Mouse (Mus musculus): ENCODE measurements around the gene Kcnh6.
"Not testable (repeated sequence)": the region's sequence is repeated elsewhere in the genome, so short reads cannot be mapped to it uniquely, and the experiment has no call there.

Kcnh6 gene

DNA sequence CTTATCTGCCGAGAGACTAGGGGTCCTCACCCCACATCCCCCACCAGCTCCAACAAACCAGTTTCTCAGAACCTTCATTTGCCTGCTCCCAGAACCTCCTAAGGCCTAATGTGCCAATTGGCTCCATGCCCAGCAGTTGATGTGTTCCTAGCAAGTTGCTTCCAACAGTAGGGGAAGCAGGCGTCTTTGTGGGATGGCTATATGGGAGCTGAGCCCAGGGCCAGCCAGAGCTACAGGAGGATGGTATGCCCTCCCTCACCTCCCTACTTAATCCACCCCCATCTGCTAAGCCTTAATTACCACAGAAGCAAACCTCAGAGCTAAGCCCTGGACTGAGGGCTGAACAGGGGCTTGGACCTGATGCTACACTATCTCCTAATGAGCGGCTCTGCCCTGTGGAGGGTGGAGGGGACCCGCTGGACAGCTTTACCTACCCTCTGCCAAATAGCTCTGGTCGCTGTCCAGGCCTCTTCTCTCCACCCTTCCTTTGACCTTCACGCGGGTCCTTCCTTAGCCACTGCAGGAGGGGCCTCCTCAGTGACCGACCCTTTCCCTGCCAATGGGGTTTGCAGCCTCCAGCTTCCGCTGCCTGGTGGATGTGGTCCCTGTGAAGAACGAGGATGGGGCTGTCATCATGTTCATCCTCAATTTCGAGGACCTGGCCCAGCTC is 5.8 kb downstream of the Kcnh6 start:
- peak; percentile 47 for DNase-seq (ENCODE audit: low read depth, low spot score)

DNA sequence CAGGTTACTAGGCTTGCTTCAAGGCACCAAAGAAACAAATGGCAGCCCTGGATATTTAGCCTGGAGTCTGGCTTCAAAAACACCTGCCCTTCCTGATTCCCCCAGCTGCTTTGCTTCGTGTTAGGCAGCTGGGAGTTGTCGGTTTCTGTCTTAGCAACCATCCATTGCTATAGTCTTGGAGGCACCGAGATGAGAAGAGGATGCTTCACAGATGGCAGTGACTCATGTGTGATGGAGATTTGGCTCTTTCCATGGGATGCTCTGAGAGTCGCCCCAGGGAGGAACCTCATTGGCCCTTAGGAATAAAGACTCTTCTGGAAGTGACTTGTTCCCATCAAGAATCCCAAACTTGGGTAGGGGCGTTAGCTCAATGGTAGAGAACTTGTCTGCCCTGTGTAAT is 8.5 kb downstream of the Kcnh6 start:
- DNase-seq (ENCODE audit: low read depth, low spot score) = no peak

DNA sequence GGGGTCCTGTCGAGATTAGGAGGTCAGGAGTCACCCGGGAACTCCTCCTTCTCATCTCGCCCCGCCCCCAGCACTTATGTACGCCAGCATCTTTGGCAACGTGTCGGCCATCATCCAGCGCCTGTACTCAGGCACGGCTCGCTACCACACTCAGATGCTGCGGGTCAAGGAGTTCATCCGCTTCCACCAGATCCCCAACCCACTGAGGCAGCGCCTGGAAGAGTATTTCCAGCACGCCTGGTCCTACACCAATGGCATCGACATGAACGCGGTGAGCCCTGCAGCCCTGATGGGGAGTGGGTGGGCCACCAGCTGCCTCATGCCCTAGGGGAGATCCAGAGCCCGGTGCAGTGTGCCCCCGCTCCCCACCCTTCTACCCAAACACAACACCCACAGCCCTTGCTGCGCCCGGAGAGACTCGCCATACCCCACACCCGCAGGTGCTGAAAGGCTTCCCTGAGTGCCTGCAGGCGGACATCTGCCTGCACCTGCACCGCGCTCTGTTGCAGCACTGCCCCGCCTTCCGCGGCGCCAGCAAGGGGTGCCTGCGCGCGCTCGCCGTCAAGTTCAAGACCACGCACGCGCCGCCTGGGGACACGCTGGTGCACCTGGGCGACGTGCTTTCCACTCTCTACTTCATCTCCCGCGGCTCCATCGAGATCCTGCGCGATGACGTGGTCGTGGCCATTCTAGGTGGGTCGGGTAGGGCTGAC is 12.3 kb downstream of the Kcnh6 start:
- no peak for DNase-seq (ENCODE audit: low read depth, low spot score)

DNA sequence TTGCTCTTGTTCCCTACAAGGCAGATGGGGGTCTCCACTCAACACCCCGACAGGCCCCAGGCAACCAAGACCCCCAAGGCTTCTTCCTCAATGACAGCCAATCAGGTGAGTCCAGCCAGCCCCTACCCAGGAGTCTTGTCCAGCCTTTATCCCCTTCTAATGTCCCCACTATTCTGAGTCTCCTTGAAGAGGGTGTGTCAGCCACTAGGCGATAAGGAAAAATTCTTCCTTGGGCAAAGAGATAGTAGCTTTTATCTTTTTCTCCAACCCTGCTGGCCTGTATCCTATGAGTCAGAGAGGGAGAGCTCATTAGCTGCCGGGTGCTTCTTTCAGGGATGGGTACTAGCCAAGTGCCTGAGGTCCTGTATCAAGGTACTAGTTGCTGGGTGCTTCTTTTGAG is 17.9 kb downstream of the Kcnh6 start:
- DNase-seq (ENCODE audit: low read depth, low spot score) = no peak

DNA sequence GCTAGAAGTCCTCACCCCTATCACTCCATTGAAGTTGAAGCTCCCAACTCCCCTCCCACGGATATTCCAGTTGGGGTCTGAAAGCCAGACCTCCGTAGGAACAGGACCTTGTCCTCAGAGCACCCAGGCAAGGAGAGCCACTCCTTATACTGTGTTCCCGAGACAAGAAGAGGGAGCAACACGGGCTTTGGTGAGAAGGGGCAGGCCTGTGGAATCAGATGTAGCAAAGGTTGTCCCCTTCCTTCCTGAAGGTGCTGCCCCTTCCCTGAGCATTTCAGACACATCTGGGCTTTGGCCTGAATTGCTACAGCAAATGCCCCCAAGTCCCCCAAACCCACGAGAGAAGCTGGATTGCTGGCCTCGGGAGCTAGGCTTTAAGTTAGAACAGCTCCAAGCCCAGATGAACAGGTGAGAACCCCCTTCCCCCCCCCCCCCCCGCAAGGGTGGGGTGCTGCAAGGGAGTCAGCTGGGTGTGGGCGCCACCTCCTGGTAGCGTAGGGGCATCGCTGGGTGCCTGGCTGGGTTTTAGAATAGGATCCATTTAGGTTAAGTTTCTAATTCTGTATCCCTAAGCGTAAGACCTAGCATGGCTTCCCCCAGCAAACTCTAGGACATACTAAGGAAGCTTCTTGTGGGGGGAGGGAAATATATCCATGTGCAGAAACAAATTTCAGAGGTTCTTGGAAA is 18.7 kb downstream of the Kcnh6 start:
- peak; percentile 67 for DNase-seq (ENCODE audit: low read depth, low spot score)

DNA sequence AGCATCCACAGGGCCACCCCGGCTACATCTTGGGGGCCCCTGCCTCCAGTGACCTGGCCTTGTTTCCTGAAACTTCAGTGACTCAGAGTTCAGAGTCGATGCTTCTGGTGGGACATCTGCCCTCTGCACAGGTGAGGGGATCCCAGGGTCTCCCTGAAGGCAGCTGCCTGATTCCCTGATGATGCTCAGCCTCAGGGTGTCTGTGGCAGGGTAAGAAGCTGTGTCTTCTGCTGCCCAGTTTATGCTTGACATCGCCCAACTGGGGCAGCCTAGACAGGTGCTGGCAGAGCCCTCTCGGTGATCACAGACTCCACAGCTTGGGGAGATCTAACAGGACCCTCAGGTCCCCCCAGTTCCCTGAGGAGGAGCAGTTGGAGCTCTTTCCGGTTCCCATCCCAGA is 19.7 kb downstream of the Kcnh6 start:
- no peak for DNase-seq (ENCODE audit: low read depth, low spot score)

DNA sequence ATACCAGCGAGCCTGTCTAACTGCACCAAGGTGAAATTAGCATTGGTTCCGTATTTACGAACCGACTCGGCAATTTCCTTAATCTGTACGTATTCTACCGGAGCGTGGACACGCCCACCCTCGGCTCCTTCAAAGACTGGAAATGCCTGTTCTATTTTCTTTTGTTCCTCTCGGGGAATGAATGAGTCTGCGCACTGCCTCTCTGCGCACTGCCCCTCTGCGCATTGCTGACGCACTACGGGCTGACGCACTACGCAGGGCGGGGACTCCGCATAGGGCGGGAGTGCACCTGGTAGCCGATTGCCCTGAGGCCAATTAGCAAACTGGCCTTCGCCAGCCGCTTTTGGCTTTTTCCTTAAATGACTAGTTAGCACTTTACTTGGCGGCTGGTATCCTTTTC is 24.1 kb downstream of the Kcnh6 start:
- not testable (repeated sequence) for DNase-seq (ENCODE audit: low read depth, low spot score)

DNA sequence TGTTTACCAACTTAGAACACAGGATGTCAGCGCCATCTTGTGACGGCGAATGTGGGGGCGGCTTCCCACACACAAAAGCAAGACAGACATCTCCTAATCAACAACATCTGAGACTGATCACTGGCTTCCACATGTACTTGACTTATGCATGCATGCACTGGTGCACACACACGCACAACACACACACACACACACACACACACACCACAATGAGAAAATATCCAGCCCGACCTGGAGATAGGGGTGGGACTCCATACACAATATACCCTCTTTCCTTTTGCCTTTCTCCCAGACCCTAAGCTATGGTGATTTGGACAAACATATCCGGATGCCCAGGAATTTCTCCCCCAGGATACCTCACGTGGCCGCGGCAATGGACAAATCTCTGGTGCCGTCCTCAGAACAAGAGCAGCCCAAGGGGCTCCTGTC is 25.6 kb downstream of the Kcnh6 start:
- no peak for DNase-seq (ENCODE audit: low read depth, low spot score)

DNA sequence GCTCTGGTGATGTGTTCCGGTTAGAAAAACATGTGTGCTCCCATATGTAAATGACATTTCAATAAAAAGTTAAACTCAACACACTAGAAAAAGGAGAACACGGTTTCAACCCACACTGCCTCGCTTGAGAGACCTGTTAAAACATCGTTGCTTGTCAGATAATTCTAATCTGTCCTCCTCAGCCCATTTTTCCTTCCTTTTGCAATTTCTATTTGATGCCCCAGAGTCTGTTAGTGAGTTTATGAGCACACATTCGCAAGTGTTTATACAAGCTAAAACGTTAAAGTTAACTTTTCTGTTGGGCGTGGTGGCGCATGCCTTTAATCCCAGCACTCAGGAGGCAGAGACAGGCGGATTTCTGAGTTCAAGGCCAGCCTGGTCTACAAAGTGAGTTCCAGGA is 27.1 kb downstream of the Kcnh6 start:
- no peak for DNase-seq (ENCODE audit: low read depth, low spot score)

DNA sequence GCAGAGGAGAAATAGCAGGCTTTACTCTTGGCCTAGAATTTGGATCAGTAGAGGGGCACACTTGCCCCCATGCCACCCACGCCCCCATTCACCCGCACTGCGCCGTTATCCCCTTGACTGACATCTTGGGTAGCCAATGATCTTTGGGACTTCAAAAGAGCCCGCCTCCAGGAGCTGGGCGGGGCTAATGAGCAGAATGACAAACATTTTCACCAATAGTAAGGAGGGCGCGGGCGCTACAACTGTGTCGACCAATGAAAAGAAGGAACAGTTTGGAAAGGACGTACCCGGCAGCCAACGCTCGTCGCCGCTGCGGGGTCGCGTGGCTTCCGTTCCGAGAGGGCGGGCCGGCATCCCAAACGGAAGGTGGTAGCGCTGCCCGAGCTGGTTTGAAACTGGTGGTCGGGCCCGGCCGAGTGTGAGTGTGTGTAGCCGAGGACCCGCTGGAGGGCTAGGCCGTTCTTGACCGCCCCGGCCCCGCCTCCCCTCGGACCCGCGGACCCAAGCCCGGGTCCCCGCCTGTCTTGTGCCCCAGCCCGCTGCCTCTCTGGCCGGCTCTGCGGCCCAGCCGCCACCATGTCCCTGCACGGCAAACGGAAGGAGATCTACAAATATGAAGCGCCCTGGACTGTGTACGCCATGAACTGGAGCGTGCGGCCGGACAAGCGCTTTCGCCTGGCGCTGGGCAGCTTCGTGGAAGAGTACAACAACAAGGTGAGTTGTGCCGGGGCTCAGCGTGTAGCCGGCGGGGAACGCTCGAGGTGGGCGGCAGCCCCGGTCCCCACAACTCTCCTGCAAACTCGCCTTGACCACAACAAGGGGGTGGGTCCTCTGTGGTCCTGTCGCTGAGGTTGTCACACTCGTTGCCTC is 28.9 kb downstream of the Kcnh6 start, which contains the start of gene Dcaf7:
Gene Dcaf7, plus strand, starts transcription at position 325 of the 870 bp plus-strand sequence.
- peak; percentile 99 for DNase-seq (ENCODE audit: low read depth, low spot score)

DNA sequence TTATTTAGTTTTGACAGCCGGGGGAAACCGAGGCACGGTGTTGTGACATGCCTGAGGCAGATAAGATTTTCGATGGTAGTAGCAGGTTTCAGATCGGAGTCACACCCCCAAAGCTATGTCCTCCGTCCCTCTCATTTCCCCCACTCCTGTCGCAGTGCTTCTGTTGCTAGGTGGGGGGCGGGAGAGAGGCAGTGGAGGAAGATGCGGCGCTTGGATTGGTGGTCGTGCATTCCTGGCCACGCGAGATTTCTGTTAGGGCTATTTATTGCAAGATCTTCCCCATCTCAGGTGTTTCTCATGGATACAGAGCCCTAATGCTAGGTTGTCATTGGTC is 29.5 kb downstream of the Kcnh6 start:
- DNase-seq (ENCODE audit: low read depth, low spot score) = peak; percentile 82

DNA sequence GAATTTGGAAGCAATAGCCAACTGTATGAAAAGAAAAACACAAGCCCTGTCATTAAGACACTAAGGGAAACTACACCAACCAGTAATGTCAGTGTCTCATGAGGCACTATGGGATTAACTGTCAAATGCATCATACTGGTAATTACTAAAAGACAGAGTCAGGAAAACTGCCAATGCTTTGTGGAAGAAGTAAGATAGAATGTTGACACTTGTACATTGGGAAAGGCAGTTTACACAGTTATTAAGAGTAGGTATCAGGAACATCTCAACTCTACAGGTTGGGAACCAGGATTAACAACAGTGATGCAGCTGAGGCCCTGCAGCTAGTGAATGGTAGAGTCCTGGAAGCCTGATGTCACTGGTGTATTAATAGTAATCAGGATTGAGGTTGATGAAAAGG is 36.4 kb downstream of the Kcnh6 start:
- DNase-seq (ENCODE audit: low read depth, low spot score) = no peak

DNA sequence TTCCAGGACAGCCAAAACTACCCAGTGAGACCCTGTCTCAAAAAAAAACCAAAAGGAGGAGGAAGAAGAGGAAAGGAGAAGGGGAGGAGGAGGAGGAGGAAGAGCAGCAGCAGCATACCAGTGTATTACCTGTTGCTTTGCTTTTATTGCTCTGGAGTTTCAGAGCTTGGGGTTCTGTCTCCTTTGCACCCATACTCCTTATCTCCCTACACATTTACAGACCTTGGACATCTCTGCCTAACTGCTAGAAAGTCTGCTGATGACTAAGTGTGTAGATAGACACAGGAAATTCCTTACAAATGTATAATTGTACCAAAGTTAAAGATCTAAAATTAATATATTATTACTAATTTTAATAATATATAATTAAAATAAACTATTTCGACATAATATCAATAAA is 37.3 kb downstream of the Kcnh6 start:
- no peak for DNase-seq (ENCODE audit: low read depth, low spot score)

DNA sequence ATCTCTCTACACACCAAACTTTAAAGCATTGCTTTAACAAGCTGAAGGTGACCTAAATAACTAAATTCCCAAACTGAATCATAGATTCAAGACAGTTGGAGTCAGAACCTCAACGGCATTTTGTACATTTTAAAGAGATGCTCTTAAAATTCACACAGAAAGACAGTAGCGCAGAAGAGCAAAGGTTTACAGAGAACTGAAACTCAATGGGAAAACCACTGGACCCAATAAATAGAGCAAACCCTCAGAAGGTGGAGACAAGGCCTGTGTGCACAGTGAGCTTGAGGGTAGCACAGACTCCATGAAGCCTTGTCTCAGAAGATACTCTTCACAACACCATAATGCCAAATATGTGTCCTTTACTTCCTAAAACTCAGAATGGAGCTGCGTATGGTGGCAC is 37.9 kb downstream of the Kcnh6 start:
- DNase-seq (ENCODE audit: low read depth, low spot score) = no peak

DNA sequence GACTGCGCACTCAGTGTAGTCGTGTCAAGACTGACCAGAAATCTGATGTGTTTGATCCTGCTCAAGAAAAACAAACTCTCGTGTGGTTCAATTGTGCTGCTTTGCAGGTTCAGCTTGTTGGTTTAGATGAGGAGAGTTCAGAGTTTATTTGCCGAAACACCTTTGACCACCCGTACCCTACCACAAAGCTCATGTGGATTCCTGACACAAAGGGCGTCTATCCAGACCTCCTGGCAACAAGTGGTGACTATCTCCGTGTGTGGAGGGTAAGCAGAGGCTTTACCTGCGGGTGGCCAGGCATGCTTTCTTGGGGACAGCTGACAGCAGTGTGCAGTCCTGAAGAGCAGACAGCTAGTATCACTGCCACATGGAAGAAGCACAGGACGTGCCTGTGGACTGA is 38.7 kb downstream of the Kcnh6 start:
- no peak for DNase-seq (ENCODE audit: low read depth, low spot score)

DNA sequence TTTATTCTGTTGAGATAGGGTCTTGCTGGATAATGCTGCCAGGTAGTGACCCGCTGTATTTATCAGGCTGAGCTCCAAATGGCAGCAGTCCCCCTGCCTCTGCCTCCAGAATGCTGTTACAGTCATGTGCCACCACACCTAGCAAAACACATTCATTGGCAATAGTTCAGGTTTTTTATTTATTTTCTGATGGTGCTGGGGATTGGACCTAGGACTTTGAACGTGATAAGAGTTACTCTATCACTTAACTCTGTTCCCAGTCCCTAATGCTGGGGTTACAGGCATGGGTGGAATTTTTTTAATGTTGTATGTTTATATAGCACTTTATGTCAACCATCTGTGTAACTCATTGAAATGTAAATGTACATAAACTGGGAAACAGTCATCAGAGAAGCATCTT is 46.0 kb downstream of the Kcnh6 start:
- no peak for DNase-seq (ENCODE audit: low read depth, low spot score)

DNA sequence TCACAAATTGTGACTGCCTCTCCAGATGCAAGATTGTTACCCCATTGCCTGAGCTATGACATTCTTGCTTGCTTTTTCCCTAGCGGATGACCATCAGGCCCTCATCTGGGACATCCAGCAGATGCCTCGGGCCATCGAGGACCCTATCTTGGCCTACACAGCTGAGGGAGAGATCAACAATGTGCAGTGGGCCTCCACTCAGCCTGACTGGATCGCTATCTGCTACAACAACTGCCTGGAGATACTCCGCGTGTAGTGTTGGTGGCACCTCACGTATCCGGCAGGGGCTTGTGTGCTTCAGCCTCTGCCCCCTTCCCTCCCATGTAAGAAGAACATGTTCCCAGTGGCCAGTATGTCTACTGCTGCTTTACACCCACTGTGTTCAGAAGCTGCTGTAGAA is 46.7 kb downstream of the Kcnh6 start:
- no peak for DNase-seq (ENCODE audit: low read depth, low spot score)

DNA sequence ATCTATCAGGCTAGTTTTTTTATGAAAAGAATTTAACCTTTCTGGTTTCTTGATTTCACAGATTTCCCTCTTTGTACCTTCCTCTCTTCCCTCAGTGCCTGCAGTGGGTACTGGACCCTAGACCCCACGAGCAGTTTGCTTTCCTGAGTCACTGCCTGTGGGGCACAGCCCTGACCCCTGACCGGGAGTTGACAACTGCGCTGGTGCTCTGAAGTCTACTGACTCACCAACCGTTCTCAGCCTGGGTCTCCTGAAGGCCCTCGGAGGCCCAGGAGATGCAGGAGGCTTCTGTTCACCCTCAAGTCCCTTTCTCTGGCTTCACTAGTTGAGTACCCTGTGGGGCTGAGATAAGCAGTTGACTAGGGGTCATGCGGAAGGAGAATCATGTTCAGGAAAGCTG is 47.4 kb downstream of the Kcnh6 start:
- DNase-seq (ENCODE audit: low read depth, low spot score) = no peak

DNA sequence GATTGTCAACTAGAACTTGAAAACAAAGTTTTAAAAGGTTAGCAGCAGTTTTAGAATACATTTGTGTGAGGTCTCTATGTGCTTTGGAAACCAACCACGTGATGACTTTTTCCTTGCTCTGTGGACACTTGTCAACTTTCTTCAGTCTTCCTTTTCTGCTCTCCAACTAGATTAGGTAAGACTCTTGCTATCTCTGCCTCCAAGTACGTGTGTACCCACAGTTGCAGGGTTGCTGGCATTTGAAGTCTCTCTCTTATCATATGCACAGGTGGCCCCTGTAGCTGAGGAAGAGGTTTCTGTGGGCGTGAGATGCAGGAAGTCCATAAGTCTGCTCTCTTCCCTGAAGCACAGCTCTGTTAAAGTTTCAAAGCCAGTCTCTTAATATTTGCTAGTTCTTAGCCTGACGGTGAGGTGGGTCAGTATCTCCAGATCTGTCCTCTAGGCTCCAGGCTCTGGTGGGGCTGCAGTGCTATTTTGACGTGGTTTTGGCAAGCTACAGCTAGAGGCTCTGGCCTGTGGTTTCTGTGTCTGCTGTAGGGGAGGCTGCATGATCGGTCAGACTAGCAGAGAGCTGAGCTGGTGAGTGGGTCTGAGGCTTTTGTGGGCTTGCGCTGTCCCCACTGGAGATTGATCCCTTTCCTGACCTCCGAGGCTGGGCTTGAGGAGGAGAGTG is 49.0 kb downstream of the Kcnh6 start:
- DNase-seq (ENCODE audit: low read depth, low spot score) = no peak

DNA sequence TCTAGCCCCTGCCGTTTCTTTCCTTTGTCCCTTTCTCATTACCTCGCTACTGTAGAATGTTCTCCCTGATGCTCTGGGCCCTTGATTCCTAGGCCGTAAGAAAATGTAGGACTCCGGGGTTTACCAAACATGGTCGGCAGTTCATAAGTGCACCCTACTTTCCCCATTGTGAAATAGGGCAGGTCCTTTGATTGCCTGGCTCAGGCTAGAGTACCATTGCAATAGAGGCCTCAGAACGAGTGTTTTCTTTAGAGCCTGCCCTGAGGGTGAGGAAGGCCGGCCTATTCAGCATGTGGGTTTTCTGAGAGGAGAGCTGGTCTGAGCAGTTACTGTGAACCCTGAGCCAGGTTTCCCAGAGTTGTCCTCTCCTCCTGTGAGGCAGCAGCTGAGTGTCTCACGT is 50.1 kb downstream of the Kcnh6 start:
- DNase-seq (ENCODE audit: low read depth, low spot score) = no peak

DNA sequence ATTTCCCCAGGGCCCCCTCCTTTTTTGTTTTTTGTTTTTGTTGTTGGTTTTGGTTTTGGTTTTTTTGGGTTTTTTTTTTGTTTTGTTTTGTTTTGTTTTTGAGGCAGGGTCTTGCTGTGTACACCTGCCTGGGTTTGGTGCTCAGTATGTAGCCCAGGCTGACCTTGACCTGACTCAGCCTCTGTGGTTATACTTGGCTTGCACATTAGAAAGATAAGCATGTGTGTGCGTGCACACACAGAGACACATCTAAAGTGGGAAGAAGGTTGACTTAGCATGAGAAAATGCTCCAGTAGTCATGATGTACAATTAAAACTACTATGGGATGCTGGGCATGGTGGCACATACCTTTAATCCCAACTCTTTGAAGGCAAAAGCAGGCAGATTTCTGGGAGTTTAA is 52.6 kb downstream of the Kcnh6 start:
- peak; percentile 19 for DNase-seq (ENCODE audit: low read depth, low spot score)
